Comparison of ENCODE assay signal across 28 mouse cellular contexts in genomic region chr5:3688298-3688697, GRCm38 (mm10). TPM values are rescaled to one million over a fixed set of nuclear protein-coding genes. Genes with fewer than 3 reads are reported as not detected.
DNase-seq lines count a peak whose midpoint lies in the region; ATAC-seq lines count a peak whose summit lies in the region.
"Had no signal": no experiment of that assay in that cellular context is flagged by ENCODE, and none has a peak within 500 bp of the region (broad histone marks: within the 10 kb centered on the region; RNA-seq: fewer than 3 reads in every experiment).

No protein-coding gene starts in this region.

- no peak overlapping the region for H3K4me3 ChIP-seq in kidney, embryonic 16.5 days (ENCODE audit: low read length)
- no peak overlapping the region for H3K4me3 ChIP-seq in hindbrain, embryonic 16.5 days (ENCODE audit: low read length)
- H3K4me3 ChIP-seq: embryonic facial prominence, embryonic 15.5 days; heart, embryonic 12.5 days; hindbrain, embryonic 12.5 days; liver, embryonic 15.5 days; lung, embryonic 15.5 days; megakaryocyte, embryonic 14.5 days; midbrain, embryonic 13.5 days had no signal

- no peak overlapping the region for H3K27ac ChIP-seq in kidney, embryonic 16.5 days (ENCODE audit: low read length)
- H3K27ac ChIP-seq in hindbrain, embryonic 16.5 days (ENCODE audit: low read depth, low read length) = no peak overlapping the region
- H3K27ac ChIP-seq: embryonic facial prominence, embryonic 15.5 days; hindbrain, embryonic 12.5 days; liver, embryonic 15.5 days; lung, embryonic 15.5 days; midbrain, embryonic 13.5 days had no signal

- H3K4me2 ChIP-seq in kidney, embryonic 16.5 days (replicated peaks; ENCODE audit: low read depth, low read length) = no peak overlapping the region
- H3K4me2 ChIP-seq in hindbrain, embryonic 16.5 days (ENCODE audit: low read length) = no peak overlapping the region
- H3K4me2 ChIP-seq: embryonic facial prominence, embryonic 15.5 days; heart, embryonic 12.5 days; hindbrain, embryonic 12.5 days; liver, embryonic 15.5 days; lung, embryonic 15.5 days; midbrain, embryonic 13.5 days had no signal

- H3K36me3 ChIP-seq in kidney, embryonic 16.5 days (ENCODE audit: insufficient read depth, low read length) = peaks cover 19% of the 10 kb centered on the region
- H3K36me3 ChIP-seq in hindbrain, embryonic 16.5 days (ENCODE audit: control insufficient read depth, insufficient read depth, low read length) = peaks cover 20% of the 10 kb centered on the region

- DNase-seq in kidney, adult 18-20 months = no peak
- DNase-seq in NIH3T3 (ENCODE audit: low read depth) = peak; percentile 60
- DNase-seq in adrenal gland, postnatal 14 days = peak; percentile 73
- DNase-seq in cerebellum, postnatal 36 days = no peak
- DNase-seq in neural tube, embryonic 10.5 days (ENCODE audit: extremely low spot score, low spot score) = no peak
- DNase-seq: cerebellum, adult 2 months; gastrocnemius, postnatal 10 days; heart, postnatal 10 days; kidney, adult 8-10 months; kidney, postnatal 4 days; liver; lung, postnatal 36 days had no signal

- H3K4me1 ChIP-seq in kidney, embryonic 16.5 days (ENCODE audit: insufficient read depth, low read length) = no peaks in the 10 kb centered on the region
- H3K4me1 ChIP-seq in hindbrain, embryonic 16.5 days (ENCODE audit: control insufficient read depth, insufficient read depth, low read depth, low read length) = no peaks in the 10 kb centered on the region
- H3K4me1 ChIP-seq: embryonic facial prominence, embryonic 15.5 days; heart, embryonic 12.5 days; hindbrain, embryonic 12.5 days; liver, embryonic 15.5 days; lung, embryonic 15.5 days; midbrain, embryonic 13.5 days had no signal

- no peak overlapping the region for H3K9ac ChIP-seq in kidney, embryonic 16.5 days (replicated peaks; ENCODE audit: low read length)
- H3K9ac ChIP-seq in hindbrain, embryonic 16.5 days (ENCODE audit: low read depth, low read length) = no peak overlapping the region
- H3K9ac ChIP-seq: embryonic facial prominence, embryonic 15.5 days; heart, embryonic 12.5 days; hindbrain, embryonic 12.5 days; liver, embryonic 15.5 days; lung, embryonic 15.5 days; midbrain, embryonic 13.5 days had no signal

- no peaks in the 10 kb centered on the region for H3K9me3 ChIP-seq in kidney, embryonic 16.5 days (ENCODE audit: low read length)
- H3K9me3 ChIP-seq in hindbrain, embryonic 16.5 days (ENCODE audit: control insufficient read depth, low read length) = no peaks in the 10 kb centered on the region
- H3K9me3 ChIP-seq: embryonic facial prominence, embryonic 15.5 days; heart, embryonic 12.5 days; hindbrain, embryonic 12.5 days; liver, embryonic 15.5 days; lung, embryonic 15.5 days; megakaryocyte, embryonic 14.5 days; midbrain, embryonic 13.5 days had no signal

- H3K27me3 ChIP-seq in kidney, embryonic 16.5 days (ENCODE audit: insufficient read depth, low read length) = no peaks in the 10 kb centered on the region
- H3K27me3 ChIP-seq in hindbrain, embryonic 16.5 days (replicated peaks; ENCODE audit: control insufficient read depth, insufficient read depth, low read length) = no peaks in the 10 kb centered on the region
- H3K27me3 ChIP-seq: embryonic facial prominence, embryonic 15.5 days; heart, embryonic 12.5 days; hindbrain, embryonic 12.5 days; liver, embryonic 15.5 days; lung, embryonic 15.5 days; megakaryocyte, embryonic 14.5 days; midbrain, embryonic 13.5 days had no signal

- ATAC-seq in kidney, embryonic 16.5 days (ENCODE audit: low FRiP score, low TSS enrichment) = peak; percentile 58; the same call in 1 of the 2 replicates
- ATAC-seq in hindbrain, embryonic 16.5 days = no peak
- ATAC-seq: forebrain, embryonic 14.5 days; midbrain, embryonic 13.5 days had no signal

- whole genome bisulfite sequencing in kidney, embryonic 16.5 days = 77% methylated on average over 8 of the region's 8 CpGs
- WGBS in hindbrain, embryonic 16.5 days = 87% methylated on average over 8 of the region's 8 CpGs

RNA-seq across cellular contexts. Expression of gene Gatad1, which starts 31.3 kb away (rescaled TPM):
- polyA plus RNA-seq in kidney, embryonic 16.5 days (2015; fragmentation: Nextera tagmentation; extraction: Ambion mirVana) = 63.7 and 70.5 TPM in 2 replicates
- total RNA-seq in adrenal gland, postnatal 14 days (2021) = 145 and 146 TPM in 2 replicates
- polyA plus RNA-seq in hindbrain, embryonic 16.5 days (2015; fragmentation: Nextera tagmentation; extraction: Ambion mirVana) = 61.5 and 63.3 TPM in 2 replicates

RNA-seq across cellular contexts. Expression of gene Tmbim7, which starts 37.3 kb away (rescaled TPM):
- polyA plus RNA-seq in kidney, embryonic 16.5 days (2015; fragmentation: Nextera tagmentation; extraction: Ambion mirVana) = not detected in 2 replicates
- total RNA-seq in adrenal gland, postnatal 14 days (2021) = not detected in 2 replicates
- not detected in 2 replicates for polyA plus RNA-seq in hindbrain, embryonic 16.5 days (2015; fragmentation: Nextera tagmentation; extraction: Ambion mirVana)
- total RNA-seq: gastrocnemius, postnatal 10 days; heart, postnatal 10 days; left cerebral cortex, postnatal 25 days; MEL; monocyte, adult 5-6 weeks had no signal
- polyA plus RNA-seq: C2C12; cerebellum, adult 2 months; embryonic facial prominence, embryonic 15.5 days; forebrain, embryonic 14.5 days; heart, embryonic 12.5 days; hindbrain, embryonic 12.5 days; liver, embryonic 15.5 days; lung, embryonic 15.5 days; midbrain, embryonic 13.5 days; neural tube, embryonic 11.5 days; thymus, postnatal 0 days had no signal

Comparison
In these comparisons a context has a peak if more than half of its experiments do, and no peak if none do; other contexts are left out.
1. DNase-seq: peak in NIH3T3 (single experiment) and adrenal gland, postnatal 14 days (single experiment); none in kidney, adult 18-20 months (single experiment), cerebellum, postnatal 36 days (0 of 2) and neural tube, embryonic 10.5 days (single experiment).